Mouse (Mus musculus): ENCODE measurements around the gene Rfx1. TPM values are rescaled to one million over a fixed set of nuclear protein-coding genes. Genes with fewer than 3 reads are reported as not detected.

Gene Rfx1
- total RNA-seq (2023) = 10 to 100 TPM; 28.2 to 32.3 TPM

GRCm38 (mm10) chr8:84066291-84066930, at the start of gene Rfx1:
Gene Rfx1 (plus strand): TSS chr8:84066834.

GRCm38 (mm10) chr8:84021096-84021495, 45.5 kb upstream of the Rfx1 start, which contains the start of gene Palm3:
Gene Palm3 (plus strand): TSS chr8:84021471.

GRCm38 (mm10) chr8:84042066-84042947, 24.3 kb upstream of the Rfx1 start, which contains the start of gene Il27ra:
Gene Il27ra (minus strand): TSS chr8:84042589.

GRCm38 (mm10) chr8:84044900-84045299, 21.7 kb upstream of the Rfx1 start, which contains the start of gene Rln3:
Gene Rln3 (minus strand): TSS chr8:84045000.

DNA sequence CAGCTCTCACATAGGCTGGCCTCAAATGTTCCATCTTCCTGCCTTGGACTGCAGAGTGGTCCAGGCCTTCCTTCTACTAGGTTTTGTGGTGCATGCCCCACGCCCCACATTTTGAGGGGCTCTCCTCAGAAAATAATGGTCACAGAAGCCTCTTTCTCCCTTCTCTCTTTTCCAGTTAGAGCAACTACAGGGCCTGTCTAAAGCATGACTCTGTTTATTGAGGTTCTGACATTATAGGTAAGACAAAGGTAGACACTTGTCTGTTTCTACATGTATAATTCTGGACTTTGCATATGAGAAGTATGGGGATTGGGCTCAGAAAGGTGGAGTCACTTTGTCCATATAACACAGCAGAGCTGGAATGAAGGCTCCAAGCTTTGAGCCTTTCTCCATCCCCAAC, 1.6 kb upstream of the Rfx1 start, which contains the start of gene Gm10643:
Gene Gm10643, minus strand, starts transcription at position 101 of the 400 bp plus-strand sequence.

GRCm38 (mm10) chr8:84104697-84105609, 38.3 kb downstream of the Rfx1 start, which contains the start of gene Dcaf15:
Gene Dcaf15 (minus strand): TSS chr8:84104768.

GRCm38 (mm10) chr8:84125656-84126055, 59.0 kb downstream of the Rfx1 start, which contains the start of gene Podnl1:
Gene Podnl1 (plus strand): TSS chr8:84125989.

Other genes starting within 250 kb of the Rfx1 start
- gene Adgrl1, start 166.7 kb upstream of the Rfx1 start, total RNA-seq (2023) = 1 to 10 TPM; 3.1 to 4.0 TPM
- under 1 TPM; 0.11 to 0.13 TPM for gene Gm10644, start 111.6 kb upstream of the Rfx1 start, total RNA-seq (2023)
- 10 to 100 TPM; 52.1 to 60.7 TPM for gene Asf1b, start 111.3 kb upstream of the Rfx1 start, total RNA-seq (2023)
- 10 to 100 TPM; 35.6 to 37.1 TPM for gene Prkaca, start 93.8 kb upstream of the Rfx1 start, total RNA-seq (2023)
- 10 to 100 TPM; 46.0 to 50.1 TPM for gene Samd1, start 69.2 kb upstream of the Rfx1 start, total RNA-seq (2023)
- gene 1700067K01Rik, start 65.3 kb upstream of the Rfx1 start, total RNA-seq (2023) = under 1 TPM; 0.42 to 0.79 TPM
- gene 2210011C24Rik, start 54.7 kb upstream of the Rfx1 start, total RNA-seq (2023) = not detected
- gene Palm3, start 45.4 kb upstream of the Rfx1 start, total RNA-seq (2023) = not detected
- 1 to 10 TPM in 1 of 2 experiments, under 1 TPM in 1; 0.86 to 1.3 TPM for gene Il27ra, start 24.2 kb upstream of the Rfx1 start, total RNA-seq (2023)
- gene Rln3, start 21.8 kb upstream of the Rfx1 start, total RNA-seq (2023) = not detected
- 1 to 10 TPM; 2.6 to 4.9 TPM for gene Gm10643, start 1.7 kb upstream of the Rfx1 start, total RNA-seq (2023)
- 10 to 100 TPM; 21.7 to 22.4 TPM for gene Dcaf15, start 37.9 kb downstream of the Rfx1 start, total RNA-seq (2023)
- under 1 TPM in 1 of 2 experiments, not detected in 1; 0.22 TPM for gene Podnl1, start 59.2 kb downstream of the Rfx1 start, total RNA-seq (2023)
- gene Cc2d1a, start 81.1 kb downstream of the Rfx1 start, total RNA-seq (2023) = 10 to 100 TPM; 19.3 to 22.5 TPM
- gene 4930432K21Rik, start 81.2 kb downstream of the Rfx1 start, total RNA-seq (2023) = under 1 TPM; 0.79 to 0.95 TPM
- gene Nanos3, start 118.4 kb downstream of the Rfx1 start, total RNA-seq (2023) = not detected
- 10 to 100 TPM; 31.3 to 32.9 TPM for gene Zswim4, start 170.2 kb downstream of the Rfx1 start, total RNA-seq (2023)
- 100 to 1,000 TPM; 157 to 163 TPM for gene D8Ertd738e, start 182.9 kb downstream of the Rfx1 start, total RNA-seq (2023)
- 1 to 10 TPM; 7.2 to 9.6 TPM for gene Mri1, start 190.5 kb downstream of the Rfx1 start, total RNA-seq (2023)
- 10 to 100 TPM; 17.1 to 17.2 TPM for gene Ccdc130, start 203.5 kb downstream of the Rfx1 start, total RNA-seq (2023)

Measured in neutrophil, adult 83 days (primary cell).